ENCODE assay signal across 11 mouse cellular contexts in genomic region chr6:119500086-119500485, GRCm38 (mm10). TPM values are rescaled to one million over a fixed set of nuclear protein-coding genes. Genes with fewer than 3 reads are reported as not detected.
A peak's percentile ranks its signal among the peaks of the same experiment; 100 is the strongest.
DNase-seq lines count a peak whose midpoint lies in the region; ATAC-seq lines count a peak whose summit lies in the region.
"Had no signal": no experiment of that assay in that cellular context is flagged by ENCODE, and none has a peak within 500 bp of the region (broad histone marks: within the 10 kb centered on the region; RNA-seq: fewer than 3 reads in every experiment).

No protein-coding gene starts in this region.

- DNase-seq in lung, postnatal 10 days: peak; percentile 39
- DNase-seq in lung, postnatal 25 days (ENCODE audit: low spot score): no peak
- peak; percentile 56 for DNase-seq in thymus, postnatal 25 days
- DNase-seq in gastrocnemius, postnatal 10 days: no peak
- no peak for DNase-seq in left cerebral cortex, adult 11 months (ENCODE audit: low spot score)
- DNase-seq: cerebellum, postnatal 36 days; heart, adult 2 months; kidney, adult 11 months; kidney, postnatal 25 days had no signal

- peak; percentile 63 for ATAC-seq in CD4-positive, CD25-positive, alpha-beta regulatory T cell, adult 4 months
- ATAC-seq in granulocyte monocyte progenitor cell, adult 5-6 weeks (replicated peaks; ENCODE audit: poor library complexity, severe bottlenecking): 0 out of 2 replicates have a peak, but pooled peaks have one; percentile 18

RNA-seq across cellular contexts. Expression of gene Fbxl14, which starts 20.6 kb away (rescaled TPM):
- polyA plus RNA-seq in CD4-positive, CD25-positive, alpha-beta regulatory T cell, adult 4 months (2017; shearing (Covaris generic)): 10 to 100 TPM; 10.7 to 11.3 TPM
- total RNA-seq in granulocyte monocyte progenitor cell, adult 5-6 weeks (2014; fragmentation: Nextera tagmentation): 29.0 and 34.6 TPM in 2 replicates
- 43.6 and 43.7 TPM in 2 replicates for total RNA-seq in granulocyte monocyte progenitor cell, adult 5-6 weeks (2017)
- 10 to 100 TPM; 12.5 to 14.1 TPM for total RNA-seq in gastrocnemius, postnatal 10 days (2021)

RNA-seq across cellular contexts. Expression of gene Wnt5b, which starts 44.1 kb away (rescaled TPM):
- polyA plus RNA-seq in CD4-positive, CD25-positive, alpha-beta regulatory T cell, adult 4 months (2017; shearing (Covaris generic)): under 1 TPM in 1 of 2 experiments, not detected in 1; 0.20 TPM
- not detected in 2 replicates for total RNA-seq in granulocyte monocyte progenitor cell, adult 5-6 weeks (2014; fragmentation: Nextera tagmentation)
- 0.93 TPM in 1 of 2 replicates, not detected in the other for total RNA-seq in granulocyte monocyte progenitor cell, adult 5-6 weeks (2017)
- 1 to 10 TPM; 3.1 to 3.7 TPM for total RNA-seq in gastrocnemius, postnatal 10 days (2021)

Comparison
In these comparisons a context has a peak if more than half of its experiments do, and no peak if none do; other contexts are left out.
1. DNase-seq: peak in lung, postnatal 10 days (single experiment) and thymus, postnatal 25 days (single experiment); none in lung, postnatal 25 days (single experiment), gastrocnemius, postnatal 10 days (single experiment) and left cerebral cortex, adult 11 months (single experiment).